Mouse (Mus musculus) embryonic stem cell, embryonic (primary cell): ENCODE measurements around the gene Neurod4.

ENCODE experiments used
- CTCF ChIA-PET, 4 experiments: fragments of 300-600 bp in 2 of 4; fragments of 350-600 bp in 2 of 4; sonication (Branson Sonifier 250); formaldehyde crosslinking; loops; one replicate each; lab custom pipeline; 2022; ENCODE audit warnings: inconsistent platforms in 2 of 4; lab: Charles Lee
- POLR2A ChIA-PET, 4 experiments: fragments of 300-600 bp in 2 of 4; fragments of 350-600 bp in 2 of 4; sonication (Branson Sonifier 250); formaldehyde crosslinking; loops; one replicate each; lab custom pipeline; 2022; ENCODE audit warnings: antibody characterized with exemption in 4 of 4, inconsistent platforms in 1 of 4; lab: Charles Lee

Gene Neurod4

DNA sequence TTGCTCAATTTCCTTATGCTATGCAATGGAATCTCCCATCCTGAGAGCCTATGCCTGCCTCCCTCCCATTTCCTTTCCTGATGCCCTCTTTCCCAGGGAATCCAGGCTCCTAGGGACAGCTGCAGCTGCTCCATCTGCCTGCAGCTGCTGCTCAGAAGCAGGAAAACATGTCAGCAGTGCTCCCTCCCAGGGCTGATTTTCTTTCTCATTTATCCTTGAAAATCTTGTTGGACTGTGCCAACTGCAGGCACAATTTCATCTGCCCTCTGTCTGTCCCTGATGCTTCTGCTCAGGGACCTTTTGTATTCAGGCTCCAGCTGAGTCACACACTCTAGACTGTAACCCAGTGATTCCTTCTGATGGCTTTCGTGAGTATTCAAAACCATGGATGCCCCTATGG, 20.6 kb downstream of the Neurod4 start:
- ChIA-PET CTCF (no interaction called here), POLR2A (interaction anchor here in 1 of 4 experiments (0.6 kb wide), 1 partner anchor 1934 kb away, joined by 4 read pairs; no protein-coding TSS in a partner anchor)

DNA sequence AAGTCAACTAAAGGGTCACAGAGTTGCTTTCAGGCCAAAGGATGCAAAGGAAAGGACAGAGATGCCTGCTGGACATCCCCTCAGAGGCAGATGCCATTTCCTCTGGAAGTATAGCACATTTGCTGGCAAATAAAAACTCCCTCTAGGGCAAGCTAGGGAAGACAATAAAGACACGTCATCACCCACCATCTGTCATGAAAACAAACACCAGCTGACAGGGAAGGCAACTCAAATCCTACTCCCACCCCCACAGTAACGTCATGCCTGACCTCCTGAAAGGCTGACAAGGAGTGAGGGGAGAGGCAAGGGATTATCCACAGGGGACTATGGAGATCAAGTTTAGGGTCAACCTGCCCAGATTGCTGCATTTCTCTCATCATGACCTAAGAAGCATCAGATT, 35.8 kb downstream of the Neurod4 start:
- CTCF ChIA-PET, result no interaction called here
- POLR2A ChIA-PET, result no interaction called here

DNA sequence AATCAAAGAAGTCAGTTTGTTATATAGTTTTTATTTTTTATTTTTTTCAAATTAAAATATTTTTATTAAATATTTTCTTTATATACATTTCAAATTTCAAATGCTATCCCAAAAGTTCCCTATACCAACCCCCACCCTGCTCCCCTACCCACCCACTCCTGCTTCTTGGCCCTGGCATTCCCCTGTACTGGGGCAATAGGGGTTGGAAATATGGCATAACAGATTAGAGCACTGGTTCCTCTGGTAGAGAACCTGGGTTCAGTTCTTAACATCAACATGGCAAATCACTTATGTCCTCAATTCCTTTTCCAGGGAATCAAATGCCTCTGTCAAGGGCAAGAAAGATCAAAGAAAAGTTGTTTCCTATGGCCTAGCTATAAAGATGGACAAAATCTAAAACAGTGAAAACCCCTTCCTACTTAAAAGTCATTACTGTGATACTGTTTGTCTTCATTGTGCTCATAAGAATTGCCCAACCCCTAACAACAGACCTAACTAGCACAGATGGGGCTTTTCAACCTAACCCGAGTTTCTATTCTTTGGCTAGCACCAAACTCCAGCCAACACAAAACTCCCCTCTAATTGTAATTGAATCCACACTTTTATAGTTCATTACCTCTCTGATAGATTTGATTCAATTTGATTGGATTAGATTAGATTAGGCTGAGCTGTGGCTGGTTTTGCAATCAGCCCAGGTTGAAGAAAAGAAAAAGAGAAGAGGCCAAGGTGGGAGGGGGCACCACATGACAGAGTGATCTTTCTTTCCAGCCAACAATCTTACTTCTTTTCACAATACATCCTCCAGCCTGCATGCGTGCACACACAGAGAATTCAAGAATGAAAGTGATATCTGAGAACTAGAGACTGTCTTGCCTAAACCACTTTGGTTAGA, 41.5 kb downstream of the Neurod4 start:
- CTCF ChIA-PET, result no interaction called here
- POLR2A ChIA-PET, result no interaction called here

DNA sequence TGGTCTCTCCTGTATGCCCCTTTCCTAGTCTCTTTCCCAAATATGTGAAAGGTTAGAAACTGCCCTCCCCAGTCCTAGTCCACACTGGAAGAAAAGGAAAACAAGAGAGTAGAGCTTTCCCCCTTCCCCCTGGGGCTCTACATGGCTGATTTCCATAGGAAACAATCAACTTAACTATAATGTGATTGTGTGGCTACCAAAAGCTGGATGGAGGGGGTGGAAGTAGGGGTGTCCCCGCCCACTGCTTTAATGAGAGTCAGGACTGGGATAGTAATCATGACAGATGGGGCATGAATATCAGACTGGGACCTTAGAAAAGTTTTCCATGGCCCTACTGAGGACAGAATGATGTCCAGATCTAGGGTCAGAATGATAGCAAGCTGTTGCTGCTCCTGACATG, 45.5 kb downstream of the Neurod4 start:
- ChIA-PET POLR2A (no interaction called here), CTCF (no interaction called here)

DNA sequence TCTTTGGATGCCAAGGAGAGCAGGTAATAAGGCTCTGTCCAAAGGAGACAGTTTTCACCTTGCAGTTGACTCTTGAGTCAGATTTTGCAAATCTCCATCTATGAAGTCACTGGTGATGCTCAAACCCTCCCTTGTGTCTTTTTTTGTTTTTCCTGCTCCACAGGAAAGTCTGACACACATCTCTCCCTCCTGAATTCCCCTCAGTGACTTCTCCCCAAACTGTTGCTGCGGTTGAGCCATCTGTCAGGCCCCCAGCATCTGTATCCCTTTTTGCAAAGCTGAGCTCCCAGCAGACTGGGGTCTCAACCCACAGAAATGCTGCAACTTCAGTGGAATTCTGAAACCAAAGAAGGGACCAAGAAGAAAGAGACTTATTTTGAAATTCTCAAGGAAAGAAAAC, 47.9 kb downstream of the Neurod4 start:
- POLR2A ChIA-PET, result interaction anchor here in 1 of 4 experiments (0.6 kb wide), 1 partner anchor 82 kb away, joined by 5 read pairs; no protein-coding TSS in a partner anchor
- CTCF ChIA-PET, result no interaction called here

DNA sequence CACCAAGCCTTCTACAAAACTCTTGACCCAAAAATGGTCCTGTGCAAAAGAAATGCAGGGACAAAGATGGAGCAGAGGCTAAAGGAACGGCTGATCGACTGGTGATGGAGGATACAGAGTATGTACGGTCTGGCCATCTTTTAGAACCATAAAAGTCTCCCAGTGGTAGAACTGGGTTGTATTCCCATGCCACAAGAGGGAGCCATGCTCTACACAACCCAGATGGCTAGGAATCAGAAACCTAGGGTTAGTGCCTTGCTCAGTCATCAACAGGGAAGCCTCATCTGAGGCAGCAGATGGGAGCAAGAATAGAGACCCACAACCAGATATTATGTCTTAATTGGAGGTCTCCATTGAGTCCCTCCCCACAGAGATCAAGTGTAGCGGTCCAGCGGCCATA, 50.5 kb downstream of the Neurod4 start:
- ChIA-PET POLR2A (no interaction called here), CTCF (no interaction called here)

DNA sequence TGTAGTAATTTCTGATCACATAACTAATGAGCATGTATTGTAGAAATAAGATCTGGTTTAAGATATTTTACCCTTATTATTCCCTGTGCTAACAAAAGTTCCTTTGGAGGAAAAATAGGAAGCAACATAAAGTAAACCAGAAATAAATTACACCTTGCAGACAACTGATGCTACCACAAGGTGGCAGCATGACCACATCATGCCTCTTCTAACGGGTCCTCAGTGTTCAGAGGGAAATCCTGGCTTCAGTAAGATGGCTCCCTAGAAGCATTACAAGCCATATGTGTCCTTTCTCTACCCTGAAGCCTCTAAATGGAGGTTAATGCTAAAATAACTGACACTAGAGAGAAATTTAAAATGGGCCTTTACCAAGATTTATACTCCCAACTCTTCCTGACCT, 51.8 kb downstream of the Neurod4 start:
- ChIA-PET CTCF (interaction anchor here in 1 of 4 experiments (1.1 kb wide), 1 partner anchor 71 kb away, joined by 4 read pairs; no protein-coding TSS in a partner anchor), POLR2A (no interaction called here)

DNA sequence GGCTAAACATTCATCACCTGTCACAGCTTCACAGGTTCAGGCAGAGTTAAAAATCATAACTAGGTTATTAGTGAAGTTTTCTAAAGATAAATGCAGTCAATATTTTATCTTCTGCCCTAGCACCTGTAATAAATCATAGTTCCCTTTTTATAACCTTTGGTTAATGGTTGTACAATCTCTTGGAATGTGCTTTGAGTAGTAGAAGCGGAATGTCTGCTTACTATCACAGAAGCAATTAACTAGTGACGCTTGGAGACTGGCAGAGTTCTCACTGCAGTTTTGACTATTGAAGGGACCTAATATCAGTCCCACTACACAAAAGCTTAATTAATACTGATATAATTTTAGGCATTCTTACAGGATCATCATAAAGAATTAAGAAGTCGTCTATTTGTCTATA, 55.0 kb downstream of the Neurod4 start:
- ChIA-PET POLR2A (no interaction called here), CTCF (no interaction called here)
